Mouse (Mus musculus) kidney, adult 8-10 months (tissue): ENCODE data around the gene Mpp1.

ENCODE experiments used
- DNase-seq, 2 experiments: peaks; one replicate each; pipeline ENCODE4 v3.0.0; 2022

Gene Mpp1

DNA sequence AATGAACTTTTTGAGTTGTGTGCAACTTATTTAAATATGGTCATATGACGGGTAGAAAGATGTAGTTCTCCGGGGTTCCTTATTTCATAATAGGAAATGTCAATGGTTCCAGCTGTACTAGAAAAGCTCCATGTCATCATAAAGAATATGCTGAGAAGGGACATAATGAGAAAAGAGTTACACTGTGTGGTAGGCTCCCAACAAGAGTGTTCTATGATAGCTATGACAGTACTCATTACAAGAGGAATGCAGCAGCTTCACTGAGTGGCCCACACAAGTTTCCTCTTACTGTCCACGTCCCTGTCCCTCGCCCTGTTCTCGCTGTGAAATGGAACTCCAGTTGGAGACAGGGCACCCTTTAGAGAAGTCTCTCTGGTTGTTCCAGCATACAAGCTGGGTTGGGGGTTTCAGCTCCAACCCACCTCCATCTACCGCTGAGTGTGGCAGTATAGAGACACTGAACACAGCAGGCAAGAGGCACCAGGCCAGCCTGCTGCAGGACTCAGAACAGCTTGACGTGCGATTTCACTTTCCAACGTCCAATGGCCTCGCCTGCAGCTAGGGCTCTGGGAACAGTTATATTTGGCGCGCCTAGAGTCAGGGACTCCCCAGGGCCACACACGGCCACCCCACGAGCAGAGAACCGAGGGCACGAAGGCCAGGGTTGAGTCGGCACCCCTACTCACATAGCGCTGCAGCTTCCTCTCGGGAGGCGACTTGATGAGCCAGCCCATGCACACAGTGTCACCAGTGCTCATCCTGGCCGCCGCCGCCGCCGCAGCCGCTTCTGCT lies 46.6 kb downstream of the Mpp1 start:
- no peak for DNase-seq

DNA sequence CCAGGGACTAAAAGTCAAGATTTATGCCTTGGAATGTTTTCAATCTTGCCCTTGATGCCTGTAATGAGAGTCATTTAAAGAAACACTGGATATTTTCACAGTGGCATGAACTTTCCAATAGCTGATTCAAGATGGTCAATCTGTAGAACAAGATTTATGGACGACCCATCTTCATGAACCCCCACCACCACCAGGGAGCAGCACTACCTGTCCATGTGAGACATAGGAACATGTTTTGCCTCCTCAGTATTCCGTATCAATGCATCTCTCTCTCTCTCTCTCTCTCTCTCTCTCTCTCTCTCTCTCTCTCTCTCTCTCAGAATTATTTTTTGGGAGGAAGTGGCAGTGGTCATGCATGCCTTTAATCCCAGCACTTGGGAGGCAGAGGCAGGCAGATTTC lies 48.5 kb downstream of the Mpp1 start:
- DNase-seq, result no peak
